Mouse (Mus musculus): ENCODE data around the gene Ppp1r9b. TPM values are rescaled to one million over a fixed set of nuclear protein-coding genes. Genes with fewer than 3 reads are reported as not detected.
"Not testable (repeated sequence)": the region's sequence is repeated elsewhere in the genome, so short reads cannot be mapped to it uniquely, and the experiment has no call there.

The Ppp1r9b gene
- total RNA-seq, 2 experiments from 2014 or later = 967 to 974 TPM

- H3K27ac ChIP-seq = peak overlapping the region; percentile 100
- no peak for DNase-seq (ENCODE audit: low spot score in 2 of 2)
- H3K4me3 ChIP-seq = no peak overlapping the region
- no peak for TF ChIP-seq CTCF (conservative IDR thresholded peaks at IDR 0.05)
These were observed 13.5 kb downstream of the Ppp1r9b start for GRCm38 (mm10) chr11:95004136-95004936.

- Histone ChIP-seq H3K4me3 (no peak overlapping the region), H3K27ac (peak overlapping the region; percentile 100; the same call in 1 of the 2 replicates)
- TF ChIP-seq CTCF (conservative IDR thresholded peaks at IDR 0.05) = no peak
- DNase-seq (ENCODE audit: low spot score in 2 of 2) = no peak
These were observed 14.0 kb downstream of the Ppp1r9b start for GRCm38 (mm10) chr11:95004937-95005198.

- TF ChIP-seq CTCF (conservative IDR thresholded peaks at IDR 0.05) = no peak
- no peak for DNase-seq (ENCODE audit: low spot score in 2 of 2)
- peak overlapping the region; percentile 100 for H3K27ac ChIP-seq
- H3K4me3 ChIP-seq = peak overlapping the region; percentile 47; the same call in 1 of the 2 replicates
These were observed 15.2 kb downstream of the Ppp1r9b start for GRCm38 (mm10) chr11:95006038-95006437.

- peak overlapping the region; percentile 100 for H3K27ac ChIP-seq
- peak; percentile 57 for TF ChIP-seq CTCF (conservative IDR thresholded peaks at IDR 0.05)
- peak overlapping the region; percentile 47 for H3K4me3 ChIP-seq
- DNase-seq (ENCODE audit: low spot score in 2 of 2) = peak in 1 of 2 experiments; percentile 71
These were observed 15.8 kb downstream of the Ppp1r9b start for GRCm38 (mm10) chr11:95006525-95007219.

- no peak for DNase-seq (ENCODE audit: low spot score in 2 of 2)
- H3K4me3 ChIP-seq = no peak overlapping the region
- peak overlapping the region; percentile 100; the same call in 1 of the 2 replicates for H3K27ac ChIP-seq
- no peak for TF ChIP-seq CTCF (conservative IDR thresholded peaks at IDR 0.05)
These were observed 16.6 kb downstream of the Ppp1r9b start for GRCm38 (mm10) chr11:95007418-95007817.

- TF ChIP-seq CTCF (conservative IDR thresholded peaks at IDR 0.05) = no peak
- DNase-seq (ENCODE audit: low spot score in 2 of 2) = no peak
- peak overlapping the region; percentile 80 for H3K27ac ChIP-seq
- peak overlapping the region; percentile 77 for H3K4me3 ChIP-seq
These were observed 18.1 kb downstream of the Ppp1r9b start for GRCm38 (mm10) chr11:95008661-95009628.

GRCm38 (mm10) chr11:95009629-95010014 lies 18.8 kb downstream of the Ppp1r9b start, which contains the start of gene Samd14:
Samd14 (plus strand) TSS chr11:95009879.
- peak within 1 kb of the TSS; percentile 77 for H3K4me3 ChIP-seq
- DNase-seq (ENCODE audit: low spot score in 2 of 2) = peak in 1 of 2 experiments; percentile 63
- peak; percentile 17; the same call in 1 of the 2 replicates for TF ChIP-seq CTCF (conservative IDR thresholded peaks at IDR 0.05)
- H3K27ac ChIP-seq = peak within 1 kb of the TSS; percentile 81

GRCm38 (mm10) chr11:95010141-95010739 lies 19.4 kb downstream of the Ppp1r9b start:
- TF ChIP-seq CTCF (conservative IDR thresholded peaks at IDR 0.05) = no peak
- DNase-seq (ENCODE audit: low spot score in 2 of 2) = no peak
- Histone ChIP-seq H3K27ac (peak overlapping the region; percentile 81), H3K4me3 (peak overlapping the region; percentile 77)

- peak overlapping the region; percentile 77 for H3K4me3 ChIP-seq
- not testable (repeated sequence) for H3K27ac ChIP-seq
These were observed 20.1 kb downstream of the Ppp1r9b start for GRCm38 (mm10) chr11:95010841-95011403.

GRCm38 (mm10) chr11:95011416-95011815 lies 20.6 kb downstream of the Ppp1r9b start:
- H3K27ac ChIP-seq = no peak overlapping the region
- peak overlapping the region; percentile 13; the same call in 1 of the 2 replicates for H3K4me3 ChIP-seq
- TF ChIP-seq CTCF (conservative IDR thresholded peaks at IDR 0.05) = no peak
- no peak for DNase-seq (ENCODE audit: low spot score in 2 of 2)

More at GRCm38 (mm10) chr11:95010841-95011403, 20.1 kb downstream of the Ppp1r9b start:
- not testable (repeated sequence) for DNase-seq (ENCODE audit: low spot score in 2 of 2)

GRCm38 (mm10) chr11:95012075-95012474 lies 21.2 kb downstream of the Ppp1r9b start:
- TF ChIP-seq CTCF (conservative IDR thresholded peaks at IDR 0.05) = no peak
- Histone ChIP-seq H3K4me3 (no peak overlapping the region), H3K27ac (no peak overlapping the region)
- DNase-seq (ENCODE audit: low spot score in 2 of 2) = no peak

- Histone ChIP-seq H3K27ac (no peak overlapping the region), H3K4me3 (no peak overlapping the region)
- no peak for DNase-seq (ENCODE audit: low spot score in 2 of 2)
- TF ChIP-seq CTCF (conservative IDR thresholded peaks at IDR 0.05) = no peak
These were observed 21.7 kb downstream of the Ppp1r9b start for GRCm38 (mm10) chr11:95012487-95012886.
